Mouse (Mus musculus) forebrain, embryonic 11.5 days (tissue): Measurements from ENCODE around the gene Ccdc185. TPM values are rescaled to one million over a fixed set of nuclear protein-coding genes. Genes with fewer than 3 reads are reported as not detected.

Source experiments
- ATAC-seq: fragments of 200-750 bp; cut with Nextera tagmentation; replicated peaks from 2 replicates; pipeline ENCODE4 v1.8.0; 2017; ENCODE audit warnings: moderate TSS enrichment; ENCODE audit not compliant: low FRiP score
- DNase-seq: peaks from one replicate; pipeline ENCODE4 v3.0.0-alpha.2; 2017; ENCODE audit warnings: low spot score
- H3K27ac ChIP-seq: fragments of 300-500 bp; sonication (generic); 2 replicates; pipeline ENCODE4 v1.5.1; 2014; ENCODE audit warnings: low read depth, low read length
- H3K27me3 ChIP-seq: fragments of 300-500 bp; sonication (generic); 2 replicates; pipeline ENCODE4 v1.6.1; 2014; ENCODE audit warnings: mild to moderate bottlenecking, low read length, mixed read lengths; ENCODE audit not compliant: control insufficient read depth, insufficient read depth
- H3K36me3 ChIP-seq: fragments of 300-500 bp; sonication (generic); 2 replicates; pipeline ENCODE4 v1.6.1; 2014; ENCODE audit warnings: mild to moderate bottlenecking, low read length, moderate library complexity, mixed read lengths; ENCODE audit not compliant: control insufficient read depth, insufficient read depth
- H3K4me1 ChIP-seq: fragments of 300-500 bp; sonication (generic); replicated peaks from 2 replicates; pipeline ENCODE4 v1.6.1; 2014; ENCODE audit warnings: low read length, mixed read lengths; ENCODE audit not compliant: control insufficient read depth, insufficient read depth
- H3K4me2 ChIP-seq: fragments of 300-500 bp; sonication (generic); 2 replicates; pipeline ENCODE4 v1.6.1; 2014; ENCODE audit warnings: low read depth, mild to moderate bottlenecking, low read length, moderate library complexity, mixed read lengths; ENCODE audit not compliant: severe bottlenecking
- H3K4me3 ChIP-seq: fragments of 300-500 bp; sonication (generic); 2 replicates; pipeline ENCODE4 v1.5.1; 2014; ENCODE audit warnings: low read depth, low read length
- H3K9ac ChIP-seq: fragments of 300-500 bp; sonication (generic); 2 replicates; pipeline ENCODE4 v1.6.1; 2014; ENCODE audit warnings: low read length
- H3K9me3 ChIP-seq: fragments of 300-500 bp; sonication (generic); 2 replicates; pipeline ENCODE4 v1.6.1; 2016; ENCODE audit warnings: low read length, mixed read lengths; ENCODE audit not compliant: control insufficient read depth
- WGBS: fragments of 180-500 bp; shearing (Covaris S2); extraction: QIAGEN DNeasy Blood & Tissue Kit; methylation state at CpG from one replicate; pipeline ENCODE4 v1.1.7; 2014; 5-methylcytosine and 5-hydroxymethylcytosine counted together
- polyA plus RNA-seq: library from polyadenylated mRNA; unstranded; fragments of >200 nt; fragmentation: Nextera tagmentation; extraction: Ambion mirVana; gene quantifications from 2 replicates; pipeline ENCODE4 v1.2.1, GENCODE M21; 2014

The Ccdc185 gene
- polyA plus RNA-seq, 1 experiment from 2014 or later: not detected

DNA sequence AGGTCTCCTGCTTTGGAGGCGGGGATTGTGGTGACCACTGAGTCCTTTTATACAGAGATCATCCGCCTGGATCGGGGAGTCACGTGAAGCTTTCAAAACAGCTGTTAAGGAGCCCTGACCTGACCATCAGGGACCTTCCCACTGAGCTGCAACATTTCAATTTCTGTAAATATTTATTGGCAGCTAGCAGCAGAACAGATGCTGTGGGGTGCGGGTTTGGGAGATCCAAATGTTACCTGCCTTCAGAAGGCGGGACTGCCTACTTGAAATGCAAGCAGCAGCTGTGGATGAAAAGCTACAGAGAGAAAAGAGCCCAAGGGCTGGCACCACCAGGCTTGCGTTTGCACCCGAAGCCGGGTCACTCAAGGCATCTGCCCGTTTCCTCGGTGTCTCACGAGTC lies 21.4 kb downstream of the Ccdc185 start:
- no peak for DNase-seq
- H3K9ac ChIP-seq: no peak overlapping the region

DNA sequence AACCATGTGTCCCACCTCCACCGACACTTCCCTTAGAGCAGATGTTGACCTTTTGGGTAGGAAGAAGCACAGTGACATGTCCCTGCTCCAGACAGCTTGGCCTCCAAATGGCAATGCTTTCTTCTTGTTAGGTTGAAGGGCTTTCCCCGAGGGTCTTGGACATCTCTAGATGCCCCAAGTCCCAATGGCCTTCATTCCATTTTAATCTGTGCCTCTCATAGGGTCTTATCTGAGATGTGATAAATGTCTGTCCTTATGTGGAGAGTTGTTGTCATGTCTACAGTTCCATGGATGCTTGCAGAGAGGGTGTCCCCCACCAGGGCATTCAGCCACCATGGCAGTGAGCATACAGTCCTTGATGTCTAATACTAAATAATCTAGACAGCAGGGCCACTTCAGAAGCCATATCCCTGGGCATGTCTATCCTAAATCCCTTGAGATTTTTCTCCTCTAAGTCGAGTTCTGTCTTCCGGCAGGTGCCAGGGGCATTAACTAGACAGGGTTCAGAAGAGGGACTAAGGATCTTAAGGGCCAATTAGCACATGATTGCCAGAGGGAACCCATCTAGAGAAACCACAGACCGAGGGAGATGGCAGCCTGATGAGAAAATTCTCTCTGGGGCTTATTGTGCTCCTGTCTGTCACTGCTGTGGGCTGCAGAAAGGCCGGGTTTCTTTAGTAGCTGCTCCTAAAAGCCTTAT lies 34.6 kb downstream of the Ccdc185 start:
- DNase-seq: no peak
- no peak for ATAC-seq

More for the DNA sequence above, 21.4 kb downstream of the Ccdc185 start:
- Histone ChIP-seq H3K36me3 (no peaks in the 10 kb centered on the region), H3K9me3 (no peaks in the 10 kb centered on the region), H3K4me1 (no peaks in the 10 kb centered on the region), H3K27me3 (no peaks in the 10 kb centered on the region), H3K27ac (no peak overlapping the region), H3K4me2 (no peak overlapping the region), H3K4me3 (no peak overlapping the region)
- WGBS: 66% methylated on average over 12 of the region's 12 CpGs
- ATAC-seq: no peak

DNA sequence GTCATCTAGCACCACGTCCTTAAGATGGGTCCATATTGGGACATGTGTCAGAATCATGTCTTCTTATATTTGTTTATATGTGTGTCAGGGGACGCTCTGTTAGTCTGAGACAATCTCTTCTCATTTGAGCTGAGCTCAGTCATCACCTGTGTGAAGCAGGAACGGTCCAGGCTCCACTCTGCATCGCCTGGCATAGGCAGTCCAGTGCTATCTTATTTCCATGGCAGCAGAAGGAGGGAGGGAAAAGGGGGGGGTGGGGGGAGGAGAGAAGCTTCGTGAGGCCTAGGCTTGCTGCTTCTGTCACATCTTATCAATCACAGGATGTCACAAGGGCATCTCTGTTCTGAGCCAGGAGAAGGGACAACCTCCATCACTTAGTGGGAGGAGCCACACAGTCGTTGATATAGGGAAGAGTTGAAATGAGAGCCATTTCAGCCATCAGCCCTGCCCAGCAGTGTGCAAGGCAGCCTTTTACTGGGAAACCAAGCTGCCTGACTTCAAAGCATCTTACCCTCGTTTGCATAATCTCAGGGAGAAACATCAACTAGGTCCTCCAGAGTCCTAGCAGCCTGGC lies 37.5 kb downstream of the Ccdc185 start:
- no peak for DNase-seq
- H3K9me3 ChIP-seq: no peaks in the 10 kb centered on the region; the same call in 1 of the 2 replicates
- no peaks in the 10 kb centered on the region for H3K27me3 ChIP-seq
- no peak for ATAC-seq
- H3K4me1 ChIP-seq: no peaks in the 10 kb centered on the region
- no peak overlapping the region for H3K4me2 ChIP-seq
- H3K9ac ChIP-seq: no peak overlapping the region
- no peak overlapping the region for H3K4me3 ChIP-seq
- no peaks in the 10 kb centered on the region for H3K36me3 ChIP-seq
- 49% methylated on average over 7 of the region's 7 CpGs for WGBS
- H3K27ac ChIP-seq: no peak overlapping the region

More for the DNA sequence above, 34.6 kb downstream of the Ccdc185 start:
- H3K27me3 ChIP-seq: no peaks in the 10 kb centered on the region
- no peaks in the 10 kb centered on the region for H3K36me3 ChIP-seq
- H3K9me3 ChIP-seq: no peaks in the 10 kb centered on the region
- H3K27ac ChIP-seq: no peak overlapping the region
- H3K9ac ChIP-seq: no peak overlapping the region
- no peak overlapping the region for H3K4me3 ChIP-seq
- H3K4me1 ChIP-seq: no peaks in the 10 kb centered on the region
- 77% methylated on average over 6 of the region's 6 CpGs for WGBS
- H3K4me2 ChIP-seq: no peak overlapping the region

DNA sequence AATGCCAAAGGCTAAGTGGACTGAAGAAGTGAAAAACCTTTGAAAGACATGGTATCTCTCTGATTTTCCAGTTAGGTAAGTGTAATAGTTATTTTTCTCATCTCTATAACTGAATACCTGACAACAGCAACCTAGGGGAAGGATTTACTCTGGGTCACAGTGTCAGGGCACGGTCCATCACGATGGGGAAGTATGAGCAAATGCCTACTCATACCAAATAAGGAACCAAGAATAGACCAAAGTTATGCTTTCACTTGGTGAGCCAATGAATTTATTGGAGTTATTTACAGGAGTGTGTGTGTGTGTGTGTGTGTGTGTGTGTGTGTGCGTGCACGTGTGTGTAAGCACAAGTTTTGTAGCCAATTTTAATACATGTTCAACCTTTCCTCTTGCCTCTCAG lies 41.5 kb downstream of the Ccdc185 start:
- no peak for ATAC-seq
- H3K27ac ChIP-seq: no peak overlapping the region
- 96% methylated on average over 4 of the region's 4 CpGs for WGBS
- no peaks in the 10 kb centered on the region for H3K27me3 ChIP-seq
- H3K36me3 ChIP-seq: no peaks in the 10 kb centered on the region
- H3K4me2 ChIP-seq: no peak overlapping the region
- H3K4me1 ChIP-seq: no peaks in the 10 kb centered on the region
- DNase-seq: no peak
- H3K9ac ChIP-seq: no peak overlapping the region
- no peaks in the 10 kb centered on the region; the same call in 1 of the 2 replicates for H3K9me3 ChIP-seq
- H3K4me3 ChIP-seq: no peak overlapping the region

DNA sequence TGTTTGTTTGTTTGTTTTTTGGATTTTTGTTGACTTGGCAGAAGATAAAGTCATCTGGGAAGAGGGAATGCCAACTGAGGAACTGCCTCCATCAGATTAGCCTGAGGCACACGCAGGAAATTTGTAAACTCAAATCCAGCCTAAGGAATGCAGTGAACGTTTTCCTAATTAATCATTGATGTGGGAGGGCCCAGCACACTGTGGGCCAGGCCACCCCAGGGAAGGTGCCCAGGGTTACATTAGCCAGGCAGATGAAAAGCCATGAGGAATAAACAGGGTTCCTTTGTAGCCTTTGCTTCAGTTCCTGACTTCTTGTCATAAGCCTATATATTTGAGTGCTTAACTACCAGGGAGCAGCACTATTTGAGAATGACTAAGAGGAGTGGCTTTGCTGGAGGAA lies 44.1 kb downstream of the Ccdc185 start:
- no peak for ATAC-seq
- no peak for DNase-seq
- 52% methylated on average over 2 of the region's 2 CpGs for WGBS
- Histone ChIP-seq H3K27me3 (no peaks in the 10 kb centered on the region), H3K9me3 (no peaks in the 10 kb centered on the region; the same call in 1 of the 2 replicates), H3K4me3 (no peak overlapping the region), H3K4me1 (no peaks in the 10 kb centered on the region), H3K9ac (no peak overlapping the region), H3K4me2 (no peak overlapping the region), H3K36me3 (no peaks in the 10 kb centered on the region), H3K27ac (no peak overlapping the region)

DNA sequence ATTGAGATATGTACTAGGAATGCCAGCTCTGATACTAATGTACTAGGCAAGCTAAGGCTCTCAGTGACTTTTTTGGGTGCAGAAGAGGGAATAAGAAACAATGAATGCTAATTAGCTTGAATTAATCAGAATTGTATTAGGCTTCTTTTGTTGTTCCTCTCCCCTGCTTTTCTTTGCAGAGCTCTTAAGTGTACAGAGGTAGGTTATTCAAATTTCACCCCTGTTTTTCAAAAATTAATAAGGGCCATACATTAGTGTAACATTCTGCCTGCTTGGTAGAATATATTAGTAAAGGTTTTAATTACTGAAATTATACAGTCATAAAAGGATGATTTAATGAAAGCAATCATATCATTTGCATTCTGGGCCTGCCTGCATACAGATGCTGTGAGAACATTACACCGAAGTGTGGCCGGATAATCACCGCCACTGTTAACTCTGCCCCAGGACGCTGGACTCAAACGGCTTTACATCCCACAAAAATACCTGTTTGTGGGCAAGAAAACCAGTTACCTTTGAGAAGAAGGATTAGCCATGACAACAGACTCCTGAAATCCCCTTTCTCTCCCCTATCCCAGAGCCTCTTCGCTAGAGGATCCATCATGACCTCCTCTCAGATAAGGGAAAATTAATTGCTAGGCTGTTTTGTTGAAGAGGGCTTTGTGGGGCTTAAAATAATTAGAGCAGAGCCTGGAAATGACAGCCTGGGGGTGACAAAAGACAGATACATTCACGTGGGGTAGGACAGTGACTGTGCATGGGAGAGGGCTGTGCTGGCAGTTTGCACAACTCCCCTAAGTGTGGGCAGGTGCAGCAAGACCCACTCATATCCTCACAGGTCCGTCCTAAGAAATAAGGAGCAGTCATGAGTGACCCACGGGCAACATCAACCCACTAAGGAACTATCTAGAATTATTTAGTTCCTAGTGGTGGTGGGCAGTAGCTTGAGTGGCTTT lies 49.3 kb downstream of the Ccdc185 start:
- H3K4me2 ChIP-seq: no peak overlapping the region
- no peaks in the 10 kb centered on the region for H3K9me3 ChIP-seq
- 0 out of 2 replicates have a peak, but pooled peaks cover 3% of the 10 kb centered on the region for H3K4me1 ChIP-seq
- no peak overlapping the region for H3K27ac ChIP-seq
- whole genome bisulfite sequencing: 48% methylated on average over 9 of the region's 9 CpGs
- H3K9ac ChIP-seq: no peak overlapping the region; the same call in 1 of the 2 replicates
- H3K4me3 ChIP-seq: no peak overlapping the region
- no peaks in the 10 kb centered on the region for H3K27me3 ChIP-seq
- H3K36me3 ChIP-seq: no peaks in the 10 kb centered on the region
- no peak for DNase-seq
- ATAC-seq: no peak

Other genes with a start within 250 kb of the Ccdc185 start
- gene Capn2, start 231.6 kb downstream of the Ccdc185 start, polyA plus RNA-seq: 90.8 and 91.6 TPM in 2 replicates
- 0.08 TPM in 1 of 2 replicates, not detected in the other for gene Capn8, start 184.2 kb downstream of the Ccdc185 start, polyA plus RNA-seq
- gene Susd4, start 14.7 kb upstream of the Ccdc185 start, polyA plus RNA-seq: 14.4 and 15.6 TPM in 2 replicates
- gene Tlr5, start 205.6 kb upstream of the Ccdc185 start, polyA plus RNA-seq: 0.29 and 0.32 TPM in 2 replicates